Mouse (Mus musculus): ENCODE data around the gene Cntn5.

DNA sequence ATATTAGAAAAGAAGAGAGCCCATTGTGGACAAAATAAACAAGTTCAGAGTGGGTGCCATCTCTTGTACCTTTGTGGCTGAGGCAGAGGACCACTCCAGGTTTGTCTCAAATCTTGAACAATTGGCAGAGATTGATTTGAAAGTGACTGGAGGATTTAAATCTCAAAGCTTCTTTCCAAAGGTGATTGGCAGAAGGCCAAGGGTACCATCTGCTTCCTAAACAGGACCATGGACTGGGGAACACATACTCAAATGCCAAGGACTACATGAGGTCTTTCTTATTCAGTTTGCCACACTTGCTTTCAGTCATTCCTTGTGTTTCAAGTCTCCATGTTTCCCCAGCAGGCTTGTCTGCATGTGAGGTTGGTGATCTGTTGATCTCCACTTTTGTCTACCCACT is 528.3 kb downstream of the Cntn5 start:
- no peak for TF ChIP-seq CTCF (IDR thresholded peaks at IDR 0.05; ENCODE audit: control insufficient read depth, insufficient read depth, insufficient read length)
- no peak for TF ChIP-seq USF1 (IDR thresholded peaks at IDR 0.05; ENCODE audit: low read depth)
- TF ChIP-seq MAX (IDR thresholded peaks at IDR 0.05): no peak
- TF ChIP-seq MYOD1 (IDR thresholded peaks at IDR 0.05; ENCODE audit: control insufficient read depth, insufficient read length, low read depth): no peak

Measured in C2C12 (cell line).